Mouse (Mus musculus): ENCODE data around the gene Paqr8. TPM values are rescaled to one million over a fixed set of nuclear protein-coding genes. Genes with fewer than 3 reads are reported as not detected.
"Not testable (repeated sequence)": the region's sequence is repeated elsewhere in the genome, so short reads cannot be mapped to it uniquely, and the experiment has no call there.

The Paqr8 gene
- total RNA-seq, 2 experiments from 2014 or later: 41.0 to 48.2 TPM

DNA sequence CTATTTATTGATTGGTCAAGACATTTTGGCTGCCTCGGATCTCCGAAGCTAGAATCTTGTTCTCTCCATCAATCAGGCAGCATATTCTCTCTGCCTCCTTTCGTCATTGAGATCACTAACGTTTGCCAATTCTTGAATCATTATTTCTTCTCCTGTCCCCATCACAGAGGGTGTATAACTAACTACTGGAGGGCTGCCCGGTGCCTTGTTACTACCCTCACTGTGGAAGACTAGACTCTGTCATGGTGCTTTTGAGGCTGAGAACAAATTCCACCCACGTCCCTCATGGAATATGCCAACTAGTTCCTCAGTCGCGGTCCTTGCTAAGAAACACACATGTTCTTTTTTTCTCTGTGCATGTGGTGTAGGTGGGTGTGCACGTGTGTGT lies 15.7 kb downstream of the Paqr8 start:
- DNase-seq (ENCODE audit: low spot score in 2 of 2): no peak

DNA sequence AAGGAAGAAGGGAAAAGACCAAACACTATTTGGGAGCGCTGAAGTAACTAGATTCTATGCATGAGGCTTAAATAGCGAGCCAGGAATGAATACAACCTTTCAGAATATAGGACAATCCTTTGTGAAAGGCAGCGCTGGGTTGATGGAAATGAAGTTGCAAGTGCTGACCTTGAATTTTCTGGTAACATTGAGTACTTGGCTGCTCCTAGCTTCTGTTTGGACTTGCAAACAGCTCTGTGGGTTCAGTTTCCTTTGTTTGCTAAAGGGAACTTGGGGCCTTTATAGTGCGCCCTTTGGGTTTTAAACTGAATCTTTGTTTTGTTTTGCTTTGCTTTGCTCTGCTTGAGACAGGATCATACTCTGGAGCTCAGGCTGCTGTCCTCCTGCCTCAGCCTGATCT lies 18.1 kb downstream of the Paqr8 start:
- DNase-seq (ENCODE audit: low spot score in 2 of 2): no peak

DNA sequence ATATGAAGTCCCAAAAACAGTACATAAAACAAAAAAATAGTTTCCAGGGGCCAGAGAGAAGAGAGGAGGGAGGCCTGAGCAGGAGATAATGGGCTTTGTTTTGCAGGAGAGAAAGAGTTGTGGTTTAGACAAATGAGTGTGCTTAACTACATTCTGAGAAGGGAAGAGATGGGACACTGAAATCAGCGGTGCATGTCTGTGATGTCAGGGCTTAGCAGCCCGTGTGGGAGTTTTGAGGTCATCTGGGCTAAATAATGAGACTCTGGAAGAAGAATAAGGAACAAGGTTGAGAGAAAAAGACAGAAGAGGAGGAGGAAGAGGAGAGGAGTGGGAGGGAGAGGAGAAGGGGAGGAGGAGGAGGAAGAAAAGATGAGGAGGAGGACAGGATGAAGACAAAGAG lies 21.7 kb downstream of the Paqr8 start:
- no peak for DNase-seq (ENCODE audit: low spot score in 2 of 2)

DNA sequence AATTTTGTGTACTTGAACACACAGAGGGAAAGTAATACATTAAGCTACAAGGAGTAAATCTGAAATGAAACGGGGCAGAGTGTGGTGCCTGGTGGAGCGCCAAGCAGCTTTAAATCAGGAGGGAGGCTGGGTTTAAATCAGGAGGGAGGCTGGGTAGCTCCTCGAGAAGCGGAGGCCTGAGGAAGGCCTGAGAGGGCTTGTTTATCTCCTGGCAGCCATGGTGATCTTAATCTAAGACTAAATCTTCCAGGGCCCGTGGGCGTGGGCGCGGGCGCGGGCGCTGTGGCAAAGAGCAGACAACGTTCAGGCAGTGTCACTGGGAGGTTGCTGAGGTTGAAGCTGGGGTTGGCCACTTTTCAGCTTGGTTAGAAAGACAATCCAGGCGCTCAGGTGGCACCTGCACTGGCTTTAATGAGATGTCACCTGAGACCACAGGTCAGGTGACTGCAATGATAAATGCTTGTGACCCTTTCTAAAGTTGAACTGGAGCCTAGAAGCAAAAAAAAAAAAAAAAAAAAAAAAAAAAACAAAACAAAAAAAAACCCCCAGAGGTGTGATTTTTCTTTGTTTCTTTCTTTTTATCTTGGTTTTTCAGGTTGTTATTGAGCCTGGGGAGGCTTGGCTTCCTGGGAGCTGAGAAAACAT lies 22.2 kb downstream of the Paqr8 start:
- DNase-seq (ENCODE audit: low spot score in 2 of 2): no peak

DNA sequence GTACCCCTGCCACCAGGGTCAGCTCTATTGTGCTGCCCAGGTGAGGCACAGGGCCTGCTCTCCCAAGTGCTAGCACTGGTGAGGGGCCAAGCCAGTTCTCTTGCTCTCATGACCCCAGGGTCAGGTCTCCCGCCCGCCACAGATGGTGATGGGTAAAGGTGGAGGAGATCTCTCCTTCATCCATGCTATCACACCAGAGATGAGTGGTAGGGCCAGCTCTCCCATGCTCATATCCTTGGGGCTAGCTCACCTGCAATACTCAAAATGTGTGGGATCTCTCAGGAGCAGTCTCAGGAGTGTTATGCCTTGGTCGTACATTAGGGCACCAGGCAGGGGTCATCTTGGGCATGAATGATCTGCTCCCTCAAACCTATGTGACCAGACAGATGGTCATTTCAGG lies 24.4 kb downstream of the Paqr8 start:
- DNase-seq (ENCODE audit: low spot score in 2 of 2): no peak

DNA sequence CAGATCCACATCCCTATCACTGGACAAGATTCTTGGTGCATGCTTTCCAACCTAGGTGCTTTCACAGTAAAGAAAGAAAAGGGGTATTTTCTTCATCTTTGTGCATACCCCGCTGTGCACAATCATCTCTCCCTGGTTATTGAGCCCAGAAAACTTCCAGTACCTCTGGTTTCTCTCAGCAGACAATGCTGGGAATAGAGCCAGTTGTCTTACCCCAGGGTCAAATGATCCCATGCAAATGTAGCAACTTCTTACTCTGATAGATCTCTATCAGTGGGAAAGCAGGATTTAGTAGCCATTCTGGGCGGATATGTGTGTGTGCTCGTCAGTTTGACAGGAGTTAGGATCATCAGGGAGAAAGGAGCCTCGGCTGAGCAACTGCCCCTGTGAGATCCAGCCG lies 25.2 kb downstream of the Paqr8 start:
- no peak for DNase-seq (ENCODE audit: low spot score in 2 of 2)

DNA sequence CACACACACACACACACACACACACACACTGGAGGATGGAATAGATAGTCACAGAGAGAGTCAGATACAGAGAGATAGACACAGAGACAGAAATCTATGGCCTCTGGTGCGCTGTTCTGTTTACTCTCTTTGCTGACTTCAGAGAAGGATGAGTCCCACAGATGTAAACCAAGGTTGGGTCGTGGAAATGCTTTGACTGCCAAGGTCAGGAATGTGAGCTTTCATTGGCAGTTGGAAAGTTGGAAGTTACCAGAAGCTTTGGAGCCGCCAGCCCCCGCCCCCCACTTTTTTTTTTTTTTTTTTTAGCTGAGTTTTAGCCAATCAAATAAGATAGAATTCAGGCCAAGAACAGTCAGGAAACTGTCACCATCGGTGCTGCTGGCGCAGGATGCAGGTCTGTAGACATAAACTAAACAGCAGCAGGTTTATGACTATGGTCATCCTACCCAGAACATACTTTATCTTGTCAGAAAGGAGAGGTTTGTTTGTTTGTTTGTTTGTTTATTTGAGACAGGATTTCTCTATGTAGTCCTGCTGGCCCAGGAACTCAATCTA lies 27.2 kb downstream of the Paqr8 start:
- DNase-seq (ENCODE audit: low spot score in 2 of 2): no peak

DNA sequence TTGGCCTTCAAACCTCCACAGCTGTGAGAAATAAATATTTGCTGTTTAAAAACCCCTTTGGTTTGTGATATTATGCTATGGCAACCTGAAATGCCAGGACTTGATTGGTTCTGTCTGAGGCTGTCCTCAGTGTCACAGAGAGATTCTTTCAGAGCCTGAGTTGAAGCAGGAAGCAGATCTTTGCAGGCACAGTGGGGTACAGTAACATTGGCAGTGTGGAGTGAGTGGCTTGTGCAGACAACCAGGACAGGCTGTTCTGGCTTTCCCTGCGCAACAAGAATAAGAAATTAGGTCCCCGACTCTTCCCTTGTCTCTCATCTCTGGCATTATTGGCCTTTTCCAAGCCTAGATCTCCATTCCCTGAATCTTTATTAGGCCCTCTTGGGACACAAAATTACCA lies 29.3 kb downstream of the Paqr8 start:
- DNase-seq (ENCODE audit: low spot score in 2 of 2): no peak

DNA sequence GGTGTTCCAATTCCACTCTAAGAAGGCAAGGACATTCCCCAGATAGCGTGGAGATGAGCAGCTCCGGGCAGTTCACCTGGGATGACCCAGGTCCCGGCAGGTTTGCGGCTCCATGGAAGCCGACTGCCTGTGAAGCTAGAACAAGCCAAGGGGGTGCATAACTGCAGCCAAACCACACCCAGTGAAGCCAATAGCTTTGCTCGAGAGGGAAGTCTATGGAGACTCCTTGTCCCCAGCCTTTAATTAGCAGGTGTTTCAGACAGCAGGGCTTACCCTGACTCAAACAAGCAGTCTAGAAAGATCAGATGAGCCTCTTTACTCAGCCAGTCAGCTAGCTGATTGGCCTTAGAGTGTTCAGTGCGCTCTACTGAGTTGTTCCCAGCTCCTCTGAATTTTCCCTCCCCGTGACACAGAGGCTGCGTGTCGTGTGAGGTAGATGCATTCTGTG lies 30.7 kb downstream of the Paqr8 start:
- DNase-seq (ENCODE audit: low spot score in 2 of 2): no peak

DNA sequence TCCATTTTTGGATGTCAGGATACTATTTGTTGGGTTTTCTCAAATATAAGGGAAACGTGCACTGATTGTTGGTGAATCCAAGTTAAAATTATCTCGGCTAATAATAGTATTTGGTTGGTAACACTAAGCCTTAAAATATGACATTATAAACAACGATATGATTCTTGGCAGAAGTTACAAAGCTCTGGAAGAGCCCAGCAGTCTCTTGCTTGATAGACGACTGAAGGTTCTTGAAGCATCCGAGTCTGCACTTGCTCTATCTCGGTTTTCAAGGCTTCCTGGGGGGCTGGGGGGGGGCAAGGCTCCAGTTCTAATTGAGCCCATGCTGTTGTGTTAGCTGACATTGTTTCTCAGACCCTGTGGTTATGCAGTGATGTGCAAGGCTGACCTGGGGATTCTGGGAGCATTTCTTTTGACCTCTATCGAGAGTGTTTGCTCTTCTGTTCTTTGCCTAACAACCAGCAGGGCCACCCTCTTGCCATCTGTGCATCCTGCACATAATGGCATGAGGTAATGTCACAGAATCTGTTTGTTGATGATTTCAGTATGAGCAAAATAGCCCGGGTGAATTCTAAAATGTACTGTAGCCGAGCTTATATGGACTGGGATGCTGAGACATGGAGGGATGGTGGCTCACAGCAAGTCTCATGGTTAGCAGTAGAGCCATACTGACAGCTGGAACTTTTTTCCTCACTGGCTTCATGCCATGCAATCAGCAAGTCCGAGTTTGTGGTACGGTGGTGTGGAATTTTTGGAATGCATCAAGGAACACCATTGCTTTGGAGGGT lies 32.4 kb downstream of the Paqr8 start:
- DNase-seq (ENCODE audit: low spot score in 2 of 2): no peak

DNA sequence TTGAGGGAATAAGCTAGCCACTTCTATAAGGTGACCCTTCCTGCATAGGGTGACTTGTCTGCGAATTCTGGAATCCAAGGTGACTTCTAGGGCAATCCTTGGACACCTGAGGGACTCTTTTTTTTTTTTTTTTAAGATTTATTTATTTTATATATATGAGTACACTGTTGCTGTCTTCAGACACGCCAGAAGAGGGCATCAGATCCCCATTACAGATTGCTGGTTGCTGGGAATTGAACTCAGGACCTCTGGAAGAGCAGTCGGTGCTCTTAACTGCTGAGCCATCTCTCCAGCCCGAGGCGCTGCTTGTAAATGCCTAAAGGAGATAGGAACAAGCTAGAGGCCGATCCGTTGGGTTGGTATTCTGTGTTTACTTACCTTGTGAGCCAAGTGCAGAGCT lies 34.9 kb downstream of the Paqr8 start:
- DNase-seq (ENCODE audit: low spot score in 2 of 2): not testable (repeated sequence)

DNA sequence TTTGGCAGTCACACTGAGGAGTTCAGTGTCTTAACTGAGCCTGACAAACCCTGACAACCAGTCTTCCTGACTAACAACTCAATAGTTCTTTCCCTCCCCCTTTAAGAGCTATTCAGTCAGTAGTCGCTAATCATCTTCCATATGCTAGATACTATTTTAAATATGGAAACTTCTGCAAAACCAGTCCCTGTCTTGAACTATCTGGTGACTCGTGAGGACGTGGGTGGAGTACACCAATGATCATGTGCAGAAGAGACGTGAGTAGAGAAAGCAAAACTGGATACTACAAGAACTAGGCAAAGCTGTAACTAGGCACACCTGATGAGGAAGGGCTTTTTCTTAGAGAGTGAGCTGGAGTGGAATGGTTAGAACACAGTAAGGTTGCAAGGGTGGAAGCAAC lies 35.5 kb downstream of the Paqr8 start:
- no peak for DNase-seq (ENCODE audit: low spot score in 2 of 2)

DNA sequence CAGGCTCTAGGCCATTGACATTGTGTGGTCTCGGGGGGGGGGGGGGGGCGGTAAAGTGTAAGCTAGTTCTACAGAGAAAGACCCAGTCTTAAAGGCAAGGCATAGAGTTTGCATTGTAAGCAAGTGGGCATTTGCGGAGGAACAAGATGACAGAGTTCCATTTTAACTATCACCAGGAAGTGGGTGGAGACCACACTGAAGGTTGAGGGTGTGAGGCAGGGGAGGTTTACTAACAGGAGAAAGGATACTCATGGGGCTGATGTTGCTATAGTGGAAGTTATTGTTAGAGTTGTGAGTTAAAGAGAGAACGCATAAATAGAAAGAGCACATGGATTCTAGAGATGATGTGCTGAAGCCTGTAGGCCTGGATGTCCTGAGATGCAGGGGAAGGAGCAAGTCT lies 36.0 kb downstream of the Paqr8 start:
- DNase-seq (ENCODE audit: low spot score in 2 of 2): no peak

DNA sequence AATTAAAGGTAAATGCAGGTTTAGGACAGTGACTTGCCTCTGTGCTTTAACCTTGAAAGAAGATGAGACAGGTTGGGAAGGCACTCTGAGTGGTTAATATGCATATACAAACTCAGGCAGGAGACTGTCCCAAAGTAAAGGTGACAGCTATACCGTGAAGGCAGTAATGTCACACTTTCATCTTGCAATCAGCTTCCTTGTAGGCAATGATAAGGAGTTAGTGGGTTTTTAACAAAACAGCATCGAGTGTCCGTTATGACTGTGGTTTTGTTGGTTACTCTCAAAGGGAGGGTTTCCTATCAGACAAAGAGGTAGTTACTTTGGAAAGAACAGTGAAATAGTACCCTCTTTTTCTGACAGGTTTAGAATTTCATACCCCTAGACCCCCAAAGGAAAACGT lies 38.1 kb downstream of the Paqr8 start:
- DNase-seq (ENCODE audit: low spot score in 2 of 2): no peak

DNA sequence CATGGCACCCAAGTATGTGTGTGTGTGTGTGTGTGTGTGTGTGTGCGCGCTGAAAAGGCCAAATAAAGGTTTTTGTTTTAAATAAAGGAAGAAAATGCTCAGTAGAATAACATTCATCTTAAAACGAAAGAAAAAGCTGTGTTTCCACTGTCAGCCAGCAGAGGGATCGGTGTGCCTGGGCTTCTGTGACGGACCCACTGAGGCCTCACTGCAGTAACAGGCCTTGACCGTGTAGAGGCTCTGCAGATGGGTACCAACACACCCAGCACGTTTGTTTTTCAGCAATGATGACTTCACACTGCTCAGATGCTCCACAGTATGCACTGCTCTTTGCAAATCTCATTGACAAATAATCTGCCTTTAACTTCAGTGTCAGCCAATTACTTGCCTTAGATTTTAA lies 43.1 kb downstream of the Paqr8 start:
- DNase-seq (ENCODE audit: low spot score in 2 of 2): peak; percentile 44 to 46

DNA sequence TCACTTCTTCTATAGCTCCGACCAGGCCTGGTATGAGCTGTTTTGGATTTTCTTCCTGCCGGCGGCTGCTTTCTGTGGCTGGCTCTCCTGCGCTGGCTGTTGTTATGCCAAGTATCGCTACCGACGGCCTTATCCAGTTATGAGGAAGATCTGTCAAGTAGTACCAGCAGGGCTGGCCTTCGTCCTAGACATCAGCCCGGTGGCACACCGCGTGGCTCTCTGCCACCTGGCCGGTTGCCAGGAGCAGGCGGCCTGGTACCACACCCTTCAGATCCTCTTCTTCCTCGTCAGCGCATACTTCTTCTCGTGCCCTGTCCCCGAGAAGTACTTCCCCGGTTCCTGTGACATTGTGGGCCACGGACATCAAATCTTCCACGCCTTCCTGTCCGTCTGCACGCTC lies 44.7 kb downstream of the Paqr8 start:
- DNase-seq (ENCODE audit: low spot score in 2 of 2): peak; percentile 49 to 51

DNA sequence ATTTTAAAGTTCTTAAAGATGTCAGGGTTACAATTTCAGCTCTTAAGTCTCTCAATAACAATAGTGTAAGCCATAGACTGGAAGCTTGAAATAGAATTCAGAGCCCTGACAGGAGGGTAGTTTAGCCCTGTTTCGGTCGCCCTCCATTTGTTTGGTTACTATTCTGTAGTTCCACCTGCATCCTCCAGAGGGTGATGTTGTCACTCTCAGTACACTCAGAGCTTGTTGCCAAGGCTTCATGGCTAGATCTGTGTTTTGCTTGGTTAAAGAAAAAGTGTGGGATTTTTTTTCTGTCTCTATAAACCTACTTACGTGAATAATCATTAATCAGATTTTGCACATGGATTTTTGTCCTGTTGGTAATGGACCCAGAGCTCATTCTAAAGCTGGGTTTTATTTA lies 48.6 kb downstream of the Paqr8 start:
- no peak for DNase-seq (ENCODE audit: low spot score in 2 of 2)

DNA sequence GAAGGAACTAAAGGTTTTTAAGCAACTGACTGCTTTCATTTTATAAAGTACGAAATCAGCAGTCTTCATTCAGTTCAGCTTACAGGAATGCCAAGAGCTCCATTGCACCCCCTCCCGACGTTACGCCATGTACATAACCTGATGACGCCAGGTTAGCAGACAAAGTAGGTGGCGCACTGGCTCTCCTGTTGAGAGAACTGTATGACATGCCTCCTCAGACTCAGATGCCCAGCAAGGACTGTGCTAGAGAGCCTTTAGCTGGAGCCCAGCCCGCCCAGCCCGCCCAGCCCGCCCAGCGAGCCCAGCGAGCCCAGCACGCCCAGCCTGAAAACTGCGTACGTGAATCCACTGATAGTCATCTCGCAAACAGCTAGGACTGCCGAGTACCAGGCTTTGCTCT lies 49.7 kb downstream of the Paqr8 start:
- DNase-seq (ENCODE audit: low spot score in 2 of 2): peak in 1 of 2 experiments; percentile 24

DNA sequence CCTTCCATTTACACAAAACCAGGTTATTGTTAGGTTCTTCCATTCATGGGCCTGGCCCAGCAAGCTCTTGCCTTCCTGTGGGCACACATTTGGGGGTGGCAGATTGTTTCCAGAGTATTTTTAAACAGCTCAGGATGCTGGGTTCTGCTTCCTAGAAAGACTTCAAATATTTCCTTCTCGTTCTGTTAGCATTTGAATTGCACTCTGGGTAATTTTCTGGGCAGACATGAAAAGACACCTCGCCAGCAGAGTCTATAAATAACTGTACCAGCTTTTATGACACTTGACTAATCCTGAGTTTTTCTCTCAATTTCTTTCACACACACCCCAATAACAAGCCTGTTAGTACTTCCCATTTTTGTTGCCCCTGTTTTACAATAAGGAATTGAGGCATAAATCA lies 50.9 kb downstream of the Paqr8 start:
- DNase-seq (ENCODE audit: low spot score in 2 of 2): no peak

DNA sequence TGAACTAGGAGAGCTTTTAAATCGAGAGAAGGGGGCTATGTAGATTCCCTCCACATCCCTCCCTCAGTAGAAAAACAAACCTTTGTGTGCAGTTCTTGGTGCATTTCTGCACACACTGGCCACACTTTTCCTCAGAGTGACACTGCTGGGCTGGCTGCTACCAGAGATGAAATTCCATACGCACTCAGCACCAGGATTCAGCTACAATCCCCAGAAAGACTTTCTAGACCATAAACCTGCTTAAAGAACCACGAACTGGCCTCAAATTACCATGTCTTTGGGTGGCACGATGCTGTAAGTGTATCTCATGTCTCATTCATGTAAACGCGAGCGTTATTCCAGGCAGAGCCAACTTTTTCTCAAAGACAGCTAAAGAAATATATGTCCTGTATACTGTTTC lies 51.5 kb downstream of the Paqr8 start:
- DNase-seq (ENCODE audit: low spot score in 2 of 2): no peak

DNA sequence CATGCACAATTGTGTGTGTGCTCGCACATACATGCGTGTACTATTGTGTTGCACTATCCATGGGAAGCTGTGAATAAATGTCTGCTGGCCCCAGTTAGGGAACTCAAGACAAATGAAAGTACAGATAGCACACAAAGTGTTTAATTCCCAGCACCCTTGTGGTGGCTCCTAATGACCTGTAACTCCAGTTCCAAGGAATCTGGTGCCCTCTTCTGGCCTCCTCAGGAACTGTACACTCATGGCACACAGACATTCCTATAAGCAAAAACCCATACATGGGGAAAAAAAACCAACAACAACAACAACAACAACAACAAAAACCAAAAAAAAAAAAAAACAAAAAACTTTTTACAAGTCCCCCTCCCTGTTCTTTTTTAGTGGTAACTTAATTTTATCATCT lies 52.6 kb downstream of the Paqr8 start:
- no peak for DNase-seq (ENCODE audit: low spot score in 2 of 2)

DNA sequence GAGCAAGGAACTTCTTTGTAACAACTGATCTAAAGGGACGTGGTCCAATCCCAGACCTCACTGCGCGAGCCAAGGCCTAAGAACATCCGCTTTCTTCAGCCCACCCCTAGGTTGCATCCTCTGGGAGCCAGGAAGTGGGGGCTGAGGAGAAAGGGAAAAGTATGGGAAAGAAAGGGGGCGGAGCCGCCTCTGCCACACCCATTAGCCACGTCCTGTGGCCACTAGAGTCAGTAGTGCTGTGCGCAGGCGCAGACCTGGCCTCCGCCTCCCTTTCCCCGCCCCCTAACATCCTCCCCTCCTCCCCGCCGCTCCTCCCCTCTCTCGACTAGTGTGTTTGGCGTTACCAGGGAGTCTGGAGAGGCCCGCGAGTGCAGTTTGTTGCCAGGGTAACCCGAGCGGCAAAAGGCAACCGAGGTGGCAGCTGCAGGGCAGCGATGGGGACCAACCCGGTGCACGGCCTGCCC lies 60.9 kb downstream of the Paqr8 start, which contains the start of gene Efhc1:
Gene Efhc1 (plus strand): TSS at position 327 of the 464 bp plus-strand sequence.
- DNase-seq (ENCODE audit: low spot score in 2 of 2): peak; percentile 83

Measured in adrenal gland, adult 18-20 months (tissue).